Mouse (Mus musculus) stomach, adult 2 months (tissue): ENCODE measurements around the gene Vwa7. TPM values are rescaled to one million over a fixed set of nuclear protein-coding genes. Genes with fewer than 3 reads are reported as not detected.

Experiments used
- polyA plus RNA-seq: library from polyadenylated mRNA; depleted of rRNA; stranded (reverse); fragments of >200 nt; gene quantifications from 2 replicates; pipeline ENCODE4 v1.2.3, GENCODE M21; 2012; rRNA removed

The Vwa7 gene
- polyA plus RNA-seq = 1.9 and 2.2 TPM in 2 replicates

DNA sequence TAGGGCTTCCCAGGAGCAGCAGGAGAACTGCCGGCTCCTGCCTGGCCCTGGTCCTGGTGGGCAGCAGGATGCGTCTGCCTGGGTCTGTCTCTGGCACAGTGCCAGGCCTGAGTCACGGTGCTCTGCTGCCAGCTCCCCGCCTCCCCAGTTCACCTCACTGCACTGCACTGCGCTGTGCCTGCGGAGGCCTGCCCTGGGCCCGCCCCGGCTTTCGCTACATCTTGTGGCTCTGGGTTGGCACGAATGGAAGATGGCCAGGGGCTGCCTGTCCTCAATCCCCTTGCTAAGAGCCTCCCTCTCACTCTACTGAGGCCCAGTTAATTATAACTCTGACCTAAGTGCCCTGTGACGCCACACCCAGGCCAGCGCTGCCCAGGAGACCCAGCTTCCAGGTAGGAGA, at the start of gene Vwa7:
Gene Vwa7 (plus strand): TSS at position 204 of the 400 bp plus-strand sequence.

DNA sequence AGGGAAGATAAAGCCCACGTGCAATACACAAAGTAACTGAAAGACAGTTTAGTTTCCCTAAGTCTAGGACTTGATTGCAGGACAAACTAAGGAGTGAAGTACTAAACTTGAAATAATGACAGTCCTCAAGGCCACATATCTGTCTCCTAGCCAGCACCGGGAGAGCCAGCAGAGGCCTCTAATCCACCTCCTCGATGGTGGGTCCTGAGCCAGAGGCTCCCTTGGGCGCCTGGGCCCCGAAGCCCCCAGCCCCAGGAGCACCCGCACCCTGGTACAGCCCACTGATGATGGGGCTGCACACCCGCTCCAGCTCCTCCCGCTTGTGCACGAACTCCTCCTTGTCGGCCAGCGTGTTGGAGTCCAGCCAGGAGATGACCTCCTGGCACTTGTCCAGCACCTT, 46.6 kb upstream of the Vwa7 start, which contains the start of gene Gm20481:
Gene Gm20481 (plus strand): TSS at position 91 of the 400 bp plus-strand sequence.

DNA sequence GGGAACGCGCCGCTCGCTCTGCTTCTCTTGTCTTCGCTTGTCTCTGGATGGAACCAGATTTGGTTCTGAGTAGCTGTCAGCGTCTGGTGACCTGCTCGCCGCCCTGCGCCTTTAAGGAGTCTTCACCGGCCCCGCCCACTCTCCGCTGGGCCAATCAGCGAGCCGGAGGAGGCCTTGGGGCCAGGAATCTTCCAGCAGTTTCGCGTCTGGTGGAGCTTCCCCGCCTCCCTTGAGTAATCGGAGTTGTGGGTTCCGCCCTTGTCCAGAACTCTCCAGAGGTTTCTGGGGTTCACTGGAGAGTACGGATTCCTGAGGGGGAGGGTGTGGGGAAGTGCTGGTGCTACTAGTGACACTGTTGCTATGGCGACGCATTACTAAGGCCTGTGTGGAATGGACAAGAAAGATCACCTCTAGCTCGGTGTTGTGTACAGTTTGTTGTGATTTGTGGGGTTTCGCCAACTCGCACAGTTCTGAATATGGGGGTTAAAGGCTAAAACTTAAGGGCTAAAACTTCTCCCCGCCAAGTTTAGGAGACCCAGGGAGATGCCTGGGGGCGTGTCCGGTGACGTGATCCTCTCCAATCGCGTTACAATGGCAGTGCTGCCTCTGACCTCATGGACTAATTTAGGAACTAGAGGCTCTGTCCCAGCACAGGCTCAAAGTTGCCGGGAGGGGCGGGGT, 44.2 kb upstream of the Vwa7 start, which contains the start of the genes Hspa1a and Hspa1l:
Gene Hspa1a (minus strand): TSS at position 88 of the 681 bp plus-strand sequence.
Gene Hspa1l (plus strand): TSS at position 635 of the 681 bp plus-strand sequence.

DNA sequence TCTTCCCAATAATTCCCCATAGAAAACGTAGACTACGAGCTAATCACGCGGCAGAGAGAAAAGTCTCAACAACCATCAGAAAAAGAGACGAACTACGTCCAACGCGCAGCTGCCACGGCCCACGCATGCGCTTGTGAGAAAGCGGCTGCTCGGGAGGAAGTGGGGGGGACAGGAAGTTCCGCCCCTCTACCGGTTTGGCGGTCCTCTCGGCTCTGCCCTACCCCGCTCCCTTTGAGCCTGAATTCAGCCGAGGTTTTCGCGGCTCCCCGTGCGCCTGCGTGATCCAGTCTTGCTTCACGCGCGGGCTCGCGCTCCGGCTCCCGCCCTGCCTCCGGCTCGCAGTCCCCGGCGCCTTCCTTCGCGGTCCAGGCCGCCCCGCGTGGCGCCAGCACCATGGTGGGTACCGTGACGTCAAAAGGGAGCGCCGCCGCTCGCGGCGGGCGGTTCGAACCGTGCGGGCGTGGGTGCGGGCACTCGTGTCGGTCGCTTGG, 34.6 kb upstream of the Vwa7 start, which contains the start of gene Lsm2:
Gene Lsm2 (plus strand): TSS at position 173 of the 491 bp plus-strand sequence.

DNA sequence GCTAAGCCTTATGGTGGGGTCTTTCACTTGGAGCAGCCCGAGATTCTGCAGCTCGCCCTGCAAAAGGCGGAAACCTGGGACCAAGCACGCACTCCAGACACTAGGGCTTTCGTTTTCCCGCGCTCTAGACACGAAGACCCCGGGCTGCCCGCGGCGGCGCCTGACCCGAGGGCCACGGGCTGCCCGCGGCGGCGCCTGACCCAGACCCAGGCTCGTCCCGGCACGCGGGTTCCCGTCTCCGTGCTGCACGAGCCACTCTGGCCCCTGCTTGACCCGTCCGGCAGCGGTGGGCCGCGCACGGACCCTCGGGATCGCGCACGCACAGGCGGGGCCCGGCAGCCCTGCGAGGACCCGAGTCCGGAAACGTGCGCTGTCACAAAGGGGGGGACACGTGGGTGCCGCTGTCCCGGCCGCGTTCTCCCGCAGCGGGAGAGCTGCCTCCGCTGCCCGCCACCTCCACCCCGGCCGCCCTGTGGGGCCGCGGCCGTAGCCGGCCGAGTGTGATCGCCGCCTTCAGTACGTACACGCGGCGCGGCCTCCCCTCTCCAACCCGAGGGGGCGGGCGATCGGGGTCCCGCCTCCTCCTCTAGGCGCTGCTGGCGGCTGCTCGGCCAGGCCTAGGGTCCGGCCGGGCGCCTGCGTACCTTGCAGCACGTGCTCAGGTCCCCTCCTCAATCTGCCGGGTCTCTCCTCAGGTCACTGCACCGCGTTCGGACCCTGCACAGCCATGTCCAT, 15.5 kb upstream of the Vwa7 start, which contains the start of gene Vars:
Gene Vars (plus strand): TSS at position 271 of the 735 bp plus-strand sequence.

DNA sequence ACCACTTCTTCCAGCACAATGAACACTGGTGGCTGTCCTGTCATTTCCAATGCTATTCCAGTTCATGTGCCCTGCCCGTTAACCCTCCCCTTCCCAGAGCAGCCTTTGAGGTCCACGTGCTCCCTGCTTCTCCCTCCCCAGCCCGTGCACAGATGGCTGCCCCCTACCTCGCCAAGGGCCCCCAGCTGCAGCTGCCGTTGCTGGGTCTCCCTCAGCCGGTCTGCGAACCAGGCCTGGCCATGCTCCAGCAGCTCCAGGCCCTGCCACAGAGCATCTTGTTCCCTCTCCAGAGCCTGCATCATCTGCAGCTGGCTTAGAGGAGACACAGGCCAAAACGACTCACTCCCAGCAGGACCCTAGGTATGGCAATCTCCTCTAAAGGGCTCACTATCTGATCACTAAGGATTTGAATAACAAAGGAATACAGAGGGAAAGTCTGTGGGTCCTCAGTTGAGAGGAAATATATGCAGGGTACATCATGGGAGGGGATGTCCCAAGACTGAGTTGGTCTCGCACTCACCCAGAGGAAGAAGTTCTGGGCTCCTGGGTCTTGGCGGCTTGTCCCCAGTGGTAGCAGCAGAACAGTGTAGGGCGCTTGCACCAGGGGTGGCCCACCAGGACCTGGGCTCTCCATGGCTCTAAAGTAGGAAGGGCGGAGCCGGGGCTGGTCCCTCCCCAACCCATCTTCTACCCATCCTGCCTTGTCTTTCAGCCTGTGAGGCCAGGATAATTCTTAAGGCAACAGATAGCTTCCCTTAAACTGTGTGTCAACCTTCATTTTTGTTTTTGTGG, 11.1 kb downstream of the Vwa7 start, which contains the start of gene Sapcd1:
Gene Sapcd1 (minus strand): TSS at position 740 of the 792 bp plus-strand sequence.

DNA sequence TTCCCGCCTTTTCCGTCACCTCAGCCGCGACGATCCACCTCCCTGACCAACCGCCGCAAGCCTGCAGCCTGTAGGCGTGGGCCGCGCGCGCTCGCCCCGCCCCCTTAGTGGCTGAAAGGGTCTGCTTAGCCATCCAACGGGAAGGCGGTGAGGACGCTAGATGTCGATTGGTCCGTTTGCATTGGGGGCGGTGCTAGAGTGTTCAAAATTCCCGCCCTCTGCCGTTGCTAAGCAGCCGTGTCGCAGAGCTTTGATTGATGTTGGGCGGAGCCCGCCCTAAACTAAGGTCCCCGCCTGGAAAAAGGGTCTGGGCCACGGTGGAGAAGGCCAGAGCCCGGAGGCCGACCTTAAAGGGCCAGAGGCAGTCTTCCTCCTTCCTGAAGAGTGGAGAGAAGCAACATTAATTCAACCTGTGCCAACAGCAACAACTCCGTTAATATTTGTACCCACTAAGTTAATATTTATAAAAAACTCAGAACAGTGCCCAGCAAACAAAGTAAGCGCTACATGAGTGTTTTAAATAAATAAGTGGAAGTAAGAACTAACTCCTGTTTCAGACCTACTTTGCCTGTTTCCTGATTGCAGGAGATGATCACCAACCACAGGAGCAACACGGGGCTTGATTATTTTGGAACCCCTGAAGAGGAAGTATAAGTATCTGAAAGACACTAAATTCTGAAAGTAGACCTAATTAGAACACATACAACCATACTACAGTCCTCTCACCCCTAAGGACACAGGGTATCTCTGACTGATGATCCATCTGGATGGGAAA, 30.5 kb downstream of the Vwa7 start, which contains the start of gene Msh5:
Gene Msh5 (minus strand): TSS at position 65 of the 775 bp plus-strand sequence.

DNA sequence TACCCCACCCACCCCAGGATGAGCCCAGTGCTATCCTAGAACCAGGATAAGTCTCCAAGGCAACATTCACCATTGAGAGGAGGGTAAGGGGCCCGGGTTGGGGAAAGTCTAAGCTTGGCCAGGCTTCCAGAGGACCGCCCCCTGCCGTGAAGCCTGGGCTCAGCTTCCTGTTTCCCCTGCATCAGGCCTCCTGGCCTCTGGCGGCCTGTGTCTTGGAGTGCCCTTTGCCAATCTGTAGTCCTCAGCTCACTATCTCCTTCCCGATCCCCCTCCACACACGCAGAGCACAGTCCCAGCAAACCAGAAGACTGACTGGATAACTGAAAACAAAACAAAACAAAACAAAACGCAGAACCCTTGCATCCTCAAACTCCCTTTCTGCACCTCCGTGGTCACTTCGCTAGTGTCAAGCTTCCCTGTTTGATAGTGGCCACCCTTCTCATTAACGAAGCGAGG, 33.2 kb downstream of the Vwa7 start, which contains the start of gene Clic1:
Gene Clic1 (plus strand): TSS at position 406 of the 456 bp plus-strand sequence.

DNA sequence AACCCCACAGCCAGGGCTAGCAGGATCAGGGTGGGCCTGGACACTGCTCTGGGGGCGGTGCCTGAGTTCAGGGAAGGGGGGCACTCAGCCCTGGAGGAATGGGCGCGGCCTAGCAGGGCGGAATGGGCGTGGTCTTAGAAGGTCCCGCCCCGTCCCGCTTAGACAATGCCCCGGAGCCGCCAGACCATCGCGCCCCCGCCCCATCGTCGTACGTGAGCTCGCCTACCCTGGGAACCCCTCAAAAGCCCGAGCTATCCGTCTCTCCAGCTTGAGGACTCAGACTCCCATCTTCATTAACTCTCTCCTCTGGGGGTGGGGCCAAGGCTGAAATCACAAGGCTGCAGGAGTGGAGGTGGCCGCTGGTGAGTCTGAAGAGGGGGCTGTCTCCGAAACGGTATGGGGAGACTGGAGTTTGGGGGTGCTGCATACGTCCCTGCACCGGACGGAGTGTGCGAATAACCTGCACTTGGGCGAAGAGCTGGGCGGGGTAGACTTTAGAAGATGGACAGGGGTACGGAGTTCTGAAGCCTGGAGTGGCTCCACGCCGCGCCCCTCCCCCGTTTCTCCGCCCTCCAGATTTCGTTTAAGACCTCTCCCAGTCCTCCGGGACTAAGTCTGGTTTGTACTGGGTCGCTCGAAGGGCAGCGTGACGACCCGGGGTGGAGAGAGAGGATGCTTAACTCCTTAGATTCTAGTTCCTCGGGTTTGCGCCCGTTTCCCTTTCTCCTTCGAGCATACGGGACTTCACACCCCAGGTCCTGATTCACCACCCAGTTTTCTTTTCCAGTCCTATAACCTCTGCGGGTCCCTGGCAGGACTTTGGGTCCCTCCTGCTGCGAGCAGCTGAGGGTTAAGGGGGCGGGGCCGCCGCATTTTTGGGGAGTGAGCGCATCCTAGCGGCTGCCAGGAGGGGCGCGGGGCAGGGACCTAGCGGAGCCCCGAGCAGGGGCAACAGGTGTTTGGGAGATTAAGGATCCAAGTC, 42.8 kb downstream of the Vwa7 start, which contains the start of gene Ddah2:
Gene Ddah2 (plus strand): TSS at position 125 of the 982 bp plus-strand sequence.

DNA sequence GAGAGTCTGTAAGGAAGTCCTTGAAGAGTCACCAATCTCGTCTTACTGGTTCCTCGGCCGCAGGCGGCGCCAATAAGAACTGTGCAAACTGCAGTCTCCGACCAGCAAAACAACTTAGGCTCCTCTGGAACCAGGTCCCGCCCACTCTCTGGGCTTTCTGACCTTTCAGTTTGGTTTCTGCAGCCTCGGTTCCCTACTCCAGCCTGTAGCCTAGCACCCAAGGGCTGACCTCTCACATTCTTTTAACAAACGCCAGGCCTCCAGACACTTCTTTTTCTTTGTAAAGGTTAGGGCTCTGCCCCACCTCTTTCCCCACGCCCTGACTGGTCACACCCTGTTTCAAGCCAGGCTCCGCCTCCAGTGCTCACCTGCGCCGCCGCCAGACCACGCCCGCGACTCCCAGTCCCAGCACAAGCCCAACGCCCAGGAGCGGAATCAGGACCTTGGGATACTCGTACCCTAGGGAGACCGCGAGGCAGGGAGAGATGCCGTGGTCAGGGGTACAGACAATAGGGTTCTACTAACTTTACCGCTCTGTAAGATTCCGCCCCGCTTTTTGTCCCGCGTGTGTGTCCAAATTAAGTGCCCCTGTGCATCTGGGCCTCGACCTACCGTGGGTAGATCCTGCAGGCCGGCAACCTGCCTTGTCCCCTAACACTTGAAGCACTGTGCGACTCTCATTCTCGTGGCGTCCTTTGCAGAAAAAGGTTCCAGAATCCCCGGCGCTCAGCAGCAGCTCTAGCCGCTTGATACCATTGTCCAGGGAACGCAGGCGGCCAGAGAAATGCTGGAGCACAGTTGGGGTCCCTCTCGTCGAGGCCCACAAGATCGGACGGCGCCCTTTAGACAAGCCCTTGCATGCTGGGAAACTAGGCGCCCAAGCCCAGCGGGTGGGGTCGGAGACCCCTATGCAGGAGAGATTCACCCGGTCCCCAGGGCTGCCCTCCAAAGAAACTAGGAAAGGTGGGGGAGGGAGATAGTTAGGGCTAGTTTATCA, 48.9 kb downstream of the Vwa7 start, which contains the start of gene Ly6g6c:
Gene Ly6g6c (plus strand): TSS at position 438 of the 997 bp plus-strand sequence.

DNA sequence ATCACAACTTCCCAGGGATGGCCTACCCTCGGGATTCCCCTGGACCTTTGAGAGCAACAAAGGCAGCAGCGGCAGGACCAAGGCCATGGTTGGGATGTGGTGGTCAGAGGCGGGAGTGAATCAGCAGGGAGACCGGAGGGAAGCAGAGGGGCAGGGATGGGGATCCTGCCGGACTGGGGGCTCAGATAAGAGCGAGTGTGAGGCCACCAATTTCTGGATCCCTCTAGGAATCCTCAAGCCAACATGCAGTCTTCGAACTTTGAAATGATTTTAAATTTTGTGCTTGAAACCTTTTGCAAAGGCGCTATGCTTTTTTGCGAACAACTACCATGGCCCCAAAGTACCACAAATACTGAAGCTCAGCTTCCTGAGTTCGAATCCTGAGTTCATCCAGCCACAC, 49.7 kb downstream of the Vwa7 start, which contains the start of gene Mpig6b:
Gene Mpig6b (minus strand): TSS at position 101 of the 400 bp plus-strand sequence.

Other genes with a start within 250 kb of the Vwa7 start
- gene Cyp21a1, start 212.0 kb upstream of the Vwa7 start, polyA plus RNA-seq = 1.1 and 3.1 TPM in 2 replicates
- gene Stk19, start 179.6 kb upstream of the Vwa7 start, polyA plus RNA-seq = 31.6 and 34.6 TPM in 2 replicates
- gene Dxo, start 179.6 kb upstream of the Vwa7 start, polyA plus RNA-seq = 34.4 and 36.4 TPM in 2 replicates
- gene Skiv2l, start 166.4 kb upstream of the Vwa7 start, polyA plus RNA-seq = 44.5 and 47.7 TPM in 2 replicates
- 11.5 and 13.1 TPM in 2 replicates for gene Nelfe, start 166.2 kb upstream of the Vwa7 start, polyA plus RNA-seq
- 1.7 and 2.0 TPM in 2 replicates for gene Cfb, start 154.1 kb upstream of the Vwa7 start, polyA plus RNA-seq
- 3.6 and 3.9 TPM in 2 replicates for gene Zbtb12, start 137.1 kb upstream of the Vwa7 start, polyA plus RNA-seq
- gene Gm20547, start 134.5 kb upstream of the Vwa7 start, polyA plus RNA-seq = not detected in 2 replicates
- 1.9 and 2.3 TPM in 2 replicates for gene C2, start 118.3 kb upstream of the Vwa7 start, polyA plus RNA-seq
- gene Ehmt2, start 118.1 kb upstream of the Vwa7 start, polyA plus RNA-seq = 126 and 127 TPM in 2 replicates
- gene Slc44a4, start 102.1 kb upstream of the Vwa7 start, polyA plus RNA-seq = 48.6 and 48.7 TPM in 2 replicates
- gene Neu1, start 85.3 kb upstream of the Vwa7 start, polyA plus RNA-seq = 30.4 and 43.8 TPM in 2 replicates
- gene Hspa1b, start 57.3 kb upstream of the Vwa7 start, polyA plus RNA-seq = 31.1 and 45.6 TPM in 2 replicates
- not detected in 2 replicates for gene Gm20481, start 46.7 kb upstream of the Vwa7 start, polyA plus RNA-seq
- 16.4 and 25.7 TPM in 2 replicates for gene Hspa1a, start 44.4 kb upstream of the Vwa7 start, polyA plus RNA-seq
- 0.34 and 0.59 TPM in 2 replicates for gene Hspa1l, start 43.9 kb upstream of the Vwa7 start, polyA plus RNA-seq
- gene Lsm2, start 34.7 kb upstream of the Vwa7 start, polyA plus RNA-seq = 43.9 and 62.3 TPM in 2 replicates
- gene Vars, start 15.6 kb upstream of the Vwa7 start, polyA plus RNA-seq = 95.5 and 126 TPM in 2 replicates
- gene Sapcd1, start 11.4 kb downstream of the Vwa7 start, polyA plus RNA-seq = 0.58 and 1.9 TPM in 2 replicates
- 2.6 and 5.6 TPM in 2 replicates for gene Msh5, start 30.2 kb downstream of the Vwa7 start, polyA plus RNA-seq
- 131 and 147 TPM in 2 replicates for gene Clic1, start 33.4 kb downstream of the Vwa7 start, polyA plus RNA-seq
- 16.3 and 20.7 TPM in 2 replicates for gene Ddah2, start 42.5 kb downstream of the Vwa7 start, polyA plus RNA-seq
- gene Ly6g6c, start 48.8 kb downstream of the Vwa7 start, polyA plus RNA-seq = 243 and 312 TPM in 2 replicates
- gene Mpig6b, start 49.6 kb downstream of the Vwa7 start, polyA plus RNA-seq = 0.42 and 0.65 TPM in 2 replicates
- 99.6 and 112 TPM in 2 replicates for gene Ly6g6e, start 60.3 kb downstream of the Vwa7 start, polyA plus RNA-seq
- gene Ly6g6d, start 61.5 kb downstream of the Vwa7 start, polyA plus RNA-seq = 5.1 and 6.4 TPM in 2 replicates
- gene Ly6g6f, start 69.0 kb downstream of the Vwa7 start, polyA plus RNA-seq = 1.2 and 2.0 TPM in 2 replicates
- gene Abhd16a, start 72.7 kb downstream of the Vwa7 start, polyA plus RNA-seq = 88.7 and 152 TPM in 2 replicates
- gene Ly6g5c, start 91.7 kb downstream of the Vwa7 start, polyA plus RNA-seq = 1.4 TPM in 1 of 2 replicates, not detected in the other
- 1.2 and 2.2 TPM in 2 replicates for gene Ly6g5b, start 98.8 kb downstream of the Vwa7 start, polyA plus RNA-seq
- gene Gpank1, start 104.9 kb downstream of the Vwa7 start, polyA plus RNA-seq = 9.3 and 11.8 TPM in 2 replicates
- gene Csnk2b, start 105.5 kb downstream of the Vwa7 start, polyA plus RNA-seq = 258 and 301 TPM in 2 replicates
- 13.7 and 19.0 TPM in 2 replicates for gene D17H6S53E, start 109.8 kb downstream of the Vwa7 start, polyA plus RNA-seq
- 0.08 and 0.20 TPM in 2 replicates for gene Apom, start 115.5 kb downstream of the Vwa7 start, polyA plus RNA-seq
- 92.9 and 94.1 TPM in 2 replicates for gene Bag6, start 118.6 kb downstream of the Vwa7 start, polyA plus RNA-seq
- gene Prrc2a, start 148.3 kb downstream of the Vwa7 start, polyA plus RNA-seq = 262 and 284 TPM in 2 replicates
- 0.11 and 0.48 TPM in 2 replicates for gene Aif1, start 159.5 kb downstream of the Vwa7 start, polyA plus RNA-seq
- 3.7 and 6.5 TPM in 2 replicates for gene Lst1, start 171.9 kb downstream of the Vwa7 start, polyA plus RNA-seq
- 1.5 and 5.7 TPM in 2 replicates for gene Ltb, start 177.9 kb downstream of the Vwa7 start, polyA plus RNA-seq
- gene Tnf, start 185.4 kb downstream of the Vwa7 start, polyA plus RNA-seq = 0.24 and 0.42 TPM in 2 replicates
- gene Lta, start 188.8 kb downstream of the Vwa7 start, polyA plus RNA-seq = 0.10 and 0.36 TPM in 2 replicates
- gene Gm16181, start 204.3 kb downstream of the Vwa7 start, polyA plus RNA-seq = 0.42 TPM in 1 of 2 replicates, not detected in the other
- 1.3 and 1.7 TPM in 2 replicates for gene Atp6v1g2, start 217.1 kb downstream of the Vwa7 start, polyA plus RNA-seq
- gene Nfkbil1, start 219.2 kb downstream of the Vwa7 start, polyA plus RNA-seq = 15.7 and 37.5 TPM in 2 replicates
- 74.9 and 91.6 TPM in 2 replicates for gene Ddx39b, start 225.2 kb downstream of the Vwa7 start, polyA plus RNA-seq
- gene H2-D1, start 246.2 kb downstream of the Vwa7 start, polyA plus RNA-seq = 243 and 319 TPM in 2 replicates